17 mouse cellular contexts compared by ENCODE assay signal in genomic region chr2:34548961-34549360, GRCm38 (mm10).
DNase-seq lines count a peak whose midpoint lies in the region; ATAC-seq and TF ChIP-seq lines count a peak whose summit lies in the region.
"Had no signal": no experiment of that assay in that cellular context is flagged by ENCODE, and none has a peak within 500 bp of the region (broad histone marks: within the 10 kb centered on the region; RNA-seq: fewer than 3 reads in every experiment).

No protein-coding gene starts in this region.

- TF ChIP-seq CTCF in CH12.LX (conservative IDR thresholded peaks at IDR 0.05 in 1 of 2, IDR thresholded peaks at IDR 0.05 in 1 of 2; ENCODE audit: low read depth in 2 of 2, low read length in 2 of 2) = no peak

- DNase-seq in heart, adult 11 months = no peak
- no peak for DNase-seq in kidney, postnatal 25 days
- peak; percentile 20 for DNase-seq in CH12.LX (ENCODE audit: extremely low read depth)
- DNase-seq in frontal cortex, adult 2 months (ENCODE audit: extremely low spot score in 1 of 2, low spot score in 1 of 2) = no peak
- DNase-seq: B cell, adult 2 months; cerebellum, adult 18-20 months; lung, adult 18-20 months; right cerebral cortex, postnatal 14 days; thymus, postnatal 14 days had no signal

- TF ChIP-seq EP300 in CH12.LX (IDR thresholded peaks at IDR 0.05; ENCODE audit: low read length) = peak; percentile 59

- dilution Hi-C loops in CH12.LX (cut with MboI; ENCODE audit: extremely low pct_ligation_motif_present, extremely low pct_unique_long_range_greater_than_20kb, low sequenced_read_pairs) = no loop called here

- no peak for TF ChIP-seq POLR2A in CH12.LX (IDR thresholded peaks at IDR 0.05; ENCODE audit: low read depth, low read length)

- TF ChIP-seq RAD21 in CH12.LX (IDR thresholded peaks at IDR 0.05; ENCODE audit: low read depth, low read length) = no peak

- H3K79me2 ChIP-seq in CH12.LX (replicated peaks; ENCODE audit: control insufficient read depth, extremely low read depth, insufficient read depth, poor library complexity, severe bottlenecking) = no peaks in the 10 kb centered on the region

- WGBS in heart, embryonic 12.5 days = 79% methylated on average over 5 of the region's 5 CpGs
- 81% methylated on average over 5 of the region's 5 CpGs for WGBS in kidney, embryonic 14.5 days
- WGBS in stomach, embryonic 16.5 days = 60% methylated on average over 5 of the region's 5 CpGs

- no peak overlapping the region for H3K4me2 ChIP-seq in heart, embryonic 12.5 days
- no peak overlapping the region for H3K4me2 ChIP-seq in kidney, embryonic 14.5 days (replicated peaks; ENCODE audit: low read depth, low read length)
- no peak overlapping the region for H3K4me2 ChIP-seq in CH12.LX (ENCODE audit: insufficient read depth, low read depth, poor library complexity, severe bottlenecking)
- H3K4me2 ChIP-seq in stomach, embryonic 16.5 days (ENCODE audit: low read depth, low read length) = no peak overlapping the region
- H3K4me2 ChIP-seq: forebrain, embryonic 12.5 days; hindbrain, embryonic 13.5 days; liver, embryonic 11.5 days had no signal

- H3K9ac ChIP-seq in heart, embryonic 12.5 days = no peak overlapping the region
- no peak overlapping the region for H3K9ac ChIP-seq in kidney, embryonic 14.5 days (ENCODE audit: low read depth, low read length)
- no peak overlapping the region for H3K9ac ChIP-seq in CH12.LX (ENCODE audit: insufficient read depth, low read depth)
- no peak overlapping the region for H3K9ac ChIP-seq in stomach, embryonic 16.5 days (ENCODE audit: low read length)
- H3K9ac ChIP-seq: forebrain, embryonic 12.5 days; hindbrain, embryonic 13.5 days had no signal

- H3K9me3 ChIP-seq in heart, embryonic 12.5 days (replicated peaks) = no peaks in the 10 kb centered on the region
- no peaks in the 10 kb centered on the region for H3K9me3 ChIP-seq in kidney, embryonic 14.5 days (ENCODE audit: control insufficient read depth, low read length)
- no peaks in the 10 kb centered on the region for H3K9me3 ChIP-seq in CH12.LX (replicated peaks; ENCODE audit: low read length)
- H3K9me3 ChIP-seq in stomach, embryonic 16.5 days (replicated peaks; ENCODE audit: control insufficient read depth, low read length) = no peaks in the 10 kb centered on the region
- H3K9me3 ChIP-seq: embryonic facial prominence, embryonic 10.5 days; forebrain, embryonic 12.5 days; hindbrain, embryonic 13.5 days had no signal

- no peak for ATAC-seq in heart, embryonic 12.5 days (ENCODE audit: insufficient number of reproducible peaks, low FRiP score)
- ATAC-seq in kidney, embryonic 14.5 days (ENCODE audit: low FRiP score, low TSS enrichment) = no peak
- ATAC-seq in stomach, embryonic 16.5 days (ENCODE audit: insufficient read depth, low FRiP score) = peak; percentile 45; the same call in 1 of the 2 replicates
- ATAC-seq: inflammation-experienced regulatory T-cells, adult 6 months had no signal

- H3K27me3 ChIP-seq in heart, embryonic 12.5 days (replicated peaks) = no peaks in the 10 kb centered on the region
- H3K27me3 ChIP-seq in kidney, embryonic 14.5 days (ENCODE audit: control insufficient read depth, insufficient read depth, low read length) = no peaks in the 10 kb centered on the region
- no peaks in the 10 kb centered on the region for H3K27me3 ChIP-seq in CH12.LX (replicated peaks)
- no peaks in the 10 kb centered on the region for H3K27me3 ChIP-seq in stomach, embryonic 16.5 days (ENCODE audit: control insufficient read depth, insufficient read depth, low read length)
- H3K27me3 ChIP-seq: forebrain, embryonic 12.5 days; hindbrain, embryonic 13.5 days had no signal

- no peaks in the 10 kb centered on the region for H3K36me3 ChIP-seq in heart, embryonic 12.5 days
- H3K36me3 ChIP-seq in kidney, embryonic 14.5 days (ENCODE audit: control insufficient read depth, insufficient read depth, low read length) = no peaks in the 10 kb centered on the region
- H3K36me3 ChIP-seq in CH12.LX (replicated peaks in 1 of 2; ENCODE audit: control insufficient read depth in 1 of 2, insufficient read depth in 1 of 2, low read length in 1 of 2) = peaks cover 4 to 34% of the 10 kb centered on the region in 2 experiments
- no peaks in the 10 kb centered on the region for H3K36me3 ChIP-seq in stomach, embryonic 16.5 days (ENCODE audit: control insufficient read depth, insufficient read depth, low read length)
- H3K36me3 ChIP-seq: embryonic facial prominence, embryonic 10.5 days; forebrain, embryonic 12.5 days; hindbrain, embryonic 13.5 days had no signal

- H3K27ac ChIP-seq in heart, embryonic 12.5 days (ENCODE audit: poor library complexity, severe bottlenecking) = peak overlapping the region; percentile 62
- peak overlapping the region; percentile 7; the same call in 1 of the 2 replicates for H3K27ac ChIP-seq in kidney, embryonic 14.5 days (ENCODE audit: low read depth, low read length)
- H3K27ac ChIP-seq in CH12.LX (ENCODE audit: insufficient read depth, low read depth) = no peak overlapping the region
- peak overlapping the region; percentile 85 for H3K27ac ChIP-seq in stomach, embryonic 16.5 days (ENCODE audit: low read length)
- H3K27ac ChIP-seq: embryonic facial prominence, embryonic 10.5 days; forebrain, embryonic 12.5 days had no signal

- in situ Hi-C loops in CH12.LX (cut with MboI; ENCODE audit: low pct_ligation_motif_present, low pct_unique_long_range_greater_than_20kb, low sequenced_read_pairs) = no loop called here

- H3K4me3 ChIP-seq in heart, embryonic 12.5 days = no peak overlapping the region
- H3K4me3 ChIP-seq in kidney, embryonic 14.5 days (ENCODE audit: low read length) = no peak overlapping the region
- H3K4me3 ChIP-seq in CH12.LX (replicated peaks in 1 of 3; ENCODE audit: low read depth in 2 of 3, low read length in 2 of 3, poor library complexity in 1 of 3) = no peak overlapping the region
- no peak overlapping the region for H3K4me3 ChIP-seq in stomach, embryonic 16.5 days (replicated peaks; ENCODE audit: low read length)
- H3K4me3 ChIP-seq: embryonic facial prominence, embryonic 10.5 days; forebrain, embryonic 12.5 days; hindbrain, embryonic 13.5 days had no signal

- peaks cover 53% of the 10 kb centered on the region for H3K4me1 ChIP-seq in heart, embryonic 12.5 days (replicated peaks)
- peaks cover 17% of the 10 kb centered on the region for H3K4me1 ChIP-seq in kidney, embryonic 14.5 days (ENCODE audit: control insufficient read depth, insufficient read depth, low read length)
- peaks cover 15 to 50% of the 10 kb centered on the region in 2 experiments for H3K4me1 ChIP-seq in CH12.LX (ENCODE audit: control insufficient read depth in 1 of 2, insufficient read depth in 2 of 2)
- peaks cover 41% of the 10 kb centered on the region for H3K4me1 ChIP-seq in stomach, embryonic 16.5 days (ENCODE audit: control insufficient read depth, insufficient read depth, low read length)

TF ChIP-seq in CH12.LX, 34 proteins besides CTCF, POLR2A, EP300 and RAD21:
- TF ChIP-seq JUN (IDR thresholded peaks at IDR 0.05; ENCODE audit: insufficient read depth, low read depth, low read length) = peak; percentile 27; the same call in 1 of the 2 replicates
- TF ChIP-seq NELFE (IDR thresholded peaks at IDR 0.05; ENCODE audit: low read depth, low read length) = no peak
- TF ChIP-seq TCF12 (IDR thresholded peaks at IDR 0.05; ENCODE audit: low read depth, low read length) = no peak
